Mouse (Mus musculus) midbrain, postnatal 0 days (tissue): ENCODE results near the gene Ptprj. TPM values are rescaled to one million over a fixed set of nuclear protein-coding genes. Genes with fewer than 3 reads are reported as not detected.

ENCODE experiments used
- ATAC-seq: fragments of 200-750 bp; cut with Nextera tagmentation; 2 replicates; pipeline ENCODE4 v1.8.0; 2017; ENCODE audit warnings: moderate number of reproducible peaks, mild to moderate bottlenecking, moderate TSS enrichment, moderate library complexity; ENCODE audit not compliant: low FRiP score
- DNase-seq: peaks from one replicate; pipeline ENCODE4 v3.0.0-alpha.2; 2015; ENCODE audit warnings: low spot score
- H3K27ac ChIP-seq: fragments of 300-500 bp; sonication (generic); 2 replicates; pipeline ENCODE4 v1.5.1; 2014; ENCODE audit warnings: low read depth, mild to moderate bottlenecking, low read length, mixed read lengths
- H3K27me3 ChIP-seq: fragments of 300-500 bp; sonication (generic); 2 replicates; pipeline ENCODE4 v1.6.1; 2014; ENCODE audit warnings: low read length, control low read depth, mixed read lengths; ENCODE audit not compliant: insufficient read depth
- H3K36me3 ChIP-seq: fragments of 300-500 bp; sonication (generic); 2 replicates; pipeline ENCODE4 v1.6.1; 2014; ENCODE audit warnings: low read length, control low read depth, mixed read lengths; ENCODE audit not compliant: insufficient read depth
- H3K4me1 ChIP-seq: fragments of 300-500 bp; sonication (generic); 2 replicates; pipeline ENCODE4 v1.6.1; 2014; ENCODE audit warnings: mild to moderate bottlenecking, control low read depth, antibody characterized with exemption, low read length, mixed read lengths; ENCODE audit not compliant: insufficient read depth
- H3K4me2 ChIP-seq: fragments of 300-500 bp; sonication (generic); 2 replicates; pipeline ENCODE4 v1.6.1; 2014; ENCODE audit warnings: low read depth, mild to moderate bottlenecking, low read length, mixed read lengths; ENCODE audit not compliant: poor library complexity, severe bottlenecking
- H3K4me3 ChIP-seq: fragments of 300-500 bp; sonication (generic); 2 replicates; pipeline ENCODE4 v1.5.1; 2014; ENCODE audit warnings: low read depth, mild to moderate bottlenecking, low read length, moderate library complexity
- H3K9ac ChIP-seq: fragments of 300-500 bp; sonication (generic); replicated peaks from 2 replicates; pipeline ENCODE4 v1.6.1; 2014; ENCODE audit warnings: mild to moderate bottlenecking, low read length, moderate library complexity, mixed read lengths; ENCODE audit not compliant: poor library complexity, severe bottlenecking
- H3K9me3 ChIP-seq: fragments of 300-500 bp; sonication (generic); 2 replicates; pipeline ENCODE4 v1.6.1; 2016; ENCODE audit warnings: low read length, control low read depth
- CTCF ChIP-seq: IDR thresholded peaks from 2 replicates; pipeline ENCODE4 v1.5.1; 2016; ENCODE audit warnings: antibody characterized with exemption, mild to moderate bottlenecking
- WGBS: fragments of 180-500 bp; shearing (Covaris S2); extraction: QIAGEN DNeasy Blood & Tissue Kit; methylation state at CpG from one replicate; pipeline ENCODE4 v1.1.7; 2014; 5-methylcytosine and 5-hydroxymethylcytosine counted together
- polyA plus RNA-seq: library from polyadenylated mRNA; unstranded; fragments of >200 nt; fragmentation: Nextera tagmentation; extraction: Ambion mirVana; gene quantifications from 2 replicates; pipeline ENCODE4 v1.2.1, GENCODE M21; 2015
- total RNA-seq: library from RNA; depleted of rRNA; stranded (reverse); fragments of >200 nt; gene quantifications from 2 replicates; pipeline ENCODE4 v1.2.3, GENCODE M21; 2014

The Ptprj gene
- total and polyA plus RNA-seq, 2 experiments from 2014 or later = 4.3 to 36.6 TPM

DNA sequence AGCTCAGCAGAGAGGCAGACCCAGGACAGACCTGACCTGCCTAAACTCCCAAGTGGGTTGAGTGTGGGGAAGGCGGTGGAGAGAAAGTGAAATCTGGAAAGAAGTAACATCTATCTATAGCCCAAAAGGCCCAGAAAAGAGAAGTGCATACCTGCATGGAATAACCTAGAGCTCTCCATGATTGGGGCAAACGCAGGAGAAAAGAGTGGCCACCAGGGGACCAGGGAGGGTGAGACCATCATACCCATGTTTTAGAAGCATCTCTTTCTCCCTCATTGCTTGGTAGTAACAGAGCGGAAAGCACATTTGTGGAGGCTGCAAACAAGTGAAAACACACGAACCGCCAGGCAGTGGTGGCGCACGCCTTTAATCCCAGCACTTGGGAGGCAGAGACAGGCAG lies 46.5 kb downstream of the Ptprj start:
- no peak for ATAC-seq
- no peaks in the 10 kb centered on the region for H3K9me3 ChIP-seq

GRCm38 (mm10) chr2:90532095-90532494 lies 48.4 kb downstream of the Ptprj start:
- Histone ChIP-seq H3K9me3 (no peaks in the 10 kb centered on the region), H3K4me3 (no peak overlapping the region), H3K4me1 (peaks cover 1% of the 10 kb centered on the region; the same call in 1 of the 2 replicates), H3K9ac (no peak overlapping the region), H3K27ac (no peak overlapping the region), H3K4me2 (no peak overlapping the region), H3K36me3 (no peaks in the 10 kb centered on the region), H3K27me3 (no peaks in the 10 kb centered on the region)
- TF ChIP-seq CTCF = no peak
- 90% methylated on average over 5 of the region's 5 CpGs for WGBS
- no peak for ATAC-seq
- DNase-seq = no peak

More for the DNA sequence above, 46.5 kb downstream of the Ptprj start:
- Histone ChIP-seq H3K9ac (no peak overlapping the region), H3K36me3 (no peaks in the 10 kb centered on the region), H3K4me3 (no peak overlapping the region), H3K27ac (no peak overlapping the region), H3K4me2 (no peak overlapping the region), H3K27me3 (no peaks in the 10 kb centered on the region), H3K4me1 (no peaks in the 10 kb centered on the region)
- no peak for DNase-seq
- 96% methylated on average over 7 of the region's 7 CpGs for WGBS
- no peak for TF ChIP-seq CTCF

- Histone ChIP-seq H3K36me3 (no peaks in the 10 kb centered on the region), H3K4me3 (no peak overlapping the region), H3K27ac (no peak overlapping the region), H3K9ac (no peak overlapping the region), H3K9me3 (no peaks in the 10 kb centered on the region), H3K27me3 (no peaks in the 10 kb centered on the region), H3K4me1 (peaks cover 4% of the 10 kb centered on the region; the same call in 1 of the 2 replicates), H3K4me2 (no peak overlapping the region)
- ATAC-seq (no peak), DNase-seq (no peak)
- no peak for TF ChIP-seq CTCF
- WGBS = 92% methylated on average over 5 of the region's 5 CpGs
Measured at GRCm38 (mm10) chr2:90528107-90528506, 52.3 kb downstream of the Ptprj start.

- DNase-seq = no peak
Measured at GRCm38 (mm10) chr2:90526971-90527370, 53.5 kb downstream of the Ptprj start.

DNA sequence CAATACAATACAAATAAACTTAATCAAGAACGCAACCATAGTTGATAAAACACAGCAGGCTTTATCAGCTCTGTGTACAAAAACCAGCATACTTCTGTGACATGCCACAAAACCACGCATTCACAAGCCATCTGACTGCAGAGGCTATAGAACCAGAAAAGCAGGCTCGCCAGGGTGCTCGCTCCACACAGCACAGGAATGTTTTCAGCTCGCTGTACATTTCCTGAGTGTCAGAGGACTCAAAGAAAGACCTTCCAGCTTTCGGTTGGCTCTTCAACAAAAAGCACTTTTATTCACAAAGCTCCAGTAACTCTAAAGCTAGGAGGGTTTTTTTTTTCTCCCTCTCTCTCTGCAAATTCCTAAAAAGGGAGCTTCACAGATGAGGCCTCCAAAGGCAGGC lies 53.9 kb downstream of the Ptprj start:
- H3K9ac ChIP-seq = 0 out of 2 replicates have a peak overlapping the region, but pooled peaks have one; percentile 8
- no peak overlapping the region for H3K4me3 ChIP-seq
- peak overlapping the region; percentile 12 for H3K4me2 ChIP-seq
- peak overlapping the region; percentile 65 for H3K27ac ChIP-seq
- H3K27me3 ChIP-seq = no peaks in the 10 kb centered on the region
- H3K36me3 ChIP-seq = no peaks in the 10 kb centered on the region
- DNase-seq = peak; percentile 59
- no peak for ATAC-seq
- no peaks in the 10 kb centered on the region for H3K9me3 ChIP-seq
- WGBS = 16% methylated on average over 6 of the region's 6 CpGs
- no peak for TF ChIP-seq CTCF
- H3K4me1 ChIP-seq = peaks cover 4% of the 10 kb centered on the region; the same call in 1 of the 2 replicates

More at GRCm38 (mm10) chr2:90526971-90527370, 53.5 kb downstream of the Ptprj start:
- Histone ChIP-seq H3K27me3 (no peaks in the 10 kb centered on the region), H3K36me3 (no peaks in the 10 kb centered on the region), H3K9ac (0 out of 2 replicates have a peak overlapping the region, but pooled peaks have one; percentile 8), H3K27ac (peak overlapping the region; percentile 65), H3K4me2 (peak overlapping the region; percentile 12; the same call in 1 of the 2 replicates), H3K4me3 (no peak overlapping the region), H3K9me3 (no peaks in the 10 kb centered on the region), H3K4me1 (peaks cover 4% of the 10 kb centered on the region; the same call in 1 of the 2 replicates)
- ATAC-seq = 0 out of 2 replicates have a peak, but pooled peaks have one; percentile 38
- TF ChIP-seq CTCF = no peak
- WGBS = 22% methylated on average over 6 of the region's 6 CpGs

DNA sequence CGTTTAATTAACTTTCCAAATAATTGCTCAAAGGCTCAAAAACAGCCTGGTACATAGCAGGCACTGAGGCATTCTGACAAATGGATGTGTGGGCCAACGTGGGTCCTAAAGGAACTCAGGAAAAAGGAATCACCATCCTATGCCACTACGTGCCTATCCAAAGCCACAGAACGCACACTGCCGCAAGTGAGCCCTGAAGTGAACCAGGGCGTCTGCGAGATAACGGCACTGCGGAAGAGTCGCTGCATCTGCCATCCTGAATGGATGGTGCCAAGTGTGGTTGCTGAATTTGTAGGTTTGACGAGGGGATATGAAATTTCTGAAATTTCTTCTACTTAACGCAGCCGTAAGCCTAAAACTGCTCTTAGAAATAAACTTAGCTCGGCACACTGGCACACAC lies 54.6 kb downstream of the Ptprj start:
- Histone ChIP-seq H3K9me3 (no peaks in the 10 kb centered on the region), H3K4me2 (no peak overlapping the region), H3K27me3 (no peaks in the 10 kb centered on the region), H3K9ac (no peak overlapping the region), H3K4me3 (no peak overlapping the region), H3K36me3 (no peaks in the 10 kb centered on the region), H3K27ac (peak overlapping the region; percentile 65), H3K4me1 (peaks cover 4% of the 10 kb centered on the region; the same call in 1 of the 2 replicates)
- TF ChIP-seq CTCF = no peak
- no peak for DNase-seq
- no peak for ATAC-seq
- WGBS = 79% methylated on average over 14 of the region's 14 CpGs
